Mouse (Mus musculus) stomach, embryonic 16.5 days (tissue): Measurements from ENCODE around the gene Ankrd24. TPM values are rescaled to one million over a fixed set of nuclear protein-coding genes. Genes with fewer than 3 reads are reported as not detected.

ENCODE experiments used
- ATAC-seq: fragments of 200-750 bp; cut with Nextera tagmentation; 2 replicates; pipeline ENCODE4 v1.8.0; 2017; ENCODE audit warnings: moderate number of reproducible peaks, moderate TSS enrichment; ENCODE audit not compliant: insufficient read depth, low FRiP score
- H3K27ac ChIP-seq: fragments of 300-500 bp; sonication (generic); 2 replicates; pipeline ENCODE4 v1.5.1; 2014; ENCODE audit warnings: low read length
- H3K27me3 ChIP-seq: fragments of 300-500 bp; sonication (generic); 2 replicates; pipeline ENCODE4 v1.6.1; 2014; ENCODE audit warnings: low read length, control low read depth, mixed read lengths; ENCODE audit not compliant: control insufficient read depth, insufficient read depth
- H3K36me3 ChIP-seq: fragments of 300-500 bp; sonication (generic); 2 replicates; pipeline ENCODE4 v1.6.1; 2014; ENCODE audit warnings: low read length; ENCODE audit not compliant: control insufficient read depth, insufficient read depth
- H3K4me1 ChIP-seq: fragments of 300-500 bp; sonication (generic); 2 replicates; pipeline ENCODE4 v1.6.1; 2014; ENCODE audit warnings: low read length, control low read depth, mixed read lengths; ENCODE audit not compliant: control insufficient read depth, insufficient read depth
- H3K4me2 ChIP-seq: fragments of 300-500 bp; sonication (generic); 2 replicates; pipeline ENCODE4 v1.6.1; 2014; ENCODE audit warnings: low read depth, low read length, mixed read lengths
- H3K4me3 ChIP-seq: fragments of 300-500 bp; sonication (generic); replicated peaks from 2 replicates; pipeline ENCODE4 v1.5.1; 2014; ENCODE audit warnings: mild to moderate bottlenecking, low read length
- H3K9ac ChIP-seq: fragments of 300-500 bp; sonication (generic); 2 replicates; pipeline ENCODE4 v1.6.1; 2014; ENCODE audit warnings: low read length
- H3K9me3 ChIP-seq: fragments of 300-500 bp; sonication (generic); replicated peaks from 2 replicates; pipeline ENCODE4 v1.6.1; 2016; ENCODE audit warnings: low read length, control low read depth; ENCODE audit not compliant: control insufficient read depth
- WGBS: fragments of 180-500 bp; shearing (Covaris S2); extraction: QIAGEN DNeasy Blood & Tissue Kit; methylation state at CpG from one replicate; pipeline ENCODE4 v1.1.7; 2014; 5-methylcytosine and 5-hydroxymethylcytosine counted together
- polyA plus RNA-seq: library from polyadenylated mRNA; unstranded; fragments of >200 nt; fragmentation: Nextera tagmentation; extraction: Ambion mirVana; gene quantifications from 2 replicates; pipeline ENCODE4 v1.2.1, GENCODE M21; 2015

Gene Ankrd24
- polyA plus RNA-seq, result 9.9 and 11.1 TPM in 2 replicates

GRCm38 (mm10) chr10:81628390-81628789 lies at the start of gene Ankrd24:
TSS of gene Ankrd24 (plus strand) at chr10:81628540.
- Histone ChIP-seq H3K36me3 (peaks cover 3% of the 10 kb centered on the region; the same call in 1 of the 2 replicates), H3K27me3 (no peaks in the 10 kb centered on the region), H3K4me1 (peaks cover 19% of the 10 kb centered on the region), H3K4me3 (peak within 1 kb of the TSS; percentile 81), H3K4me2 (peak within 1 kb of the TSS; percentile 83), H3K9ac (peak within 1 kb of the TSS; percentile 90), H3K9me3 (no peaks in the 10 kb centered on the region), H3K27ac (peak within 1 kb of the TSS; percentile 96)
- WGBS, result 79% methylated on average over 16 of the region's 16 CpGs
- no peak for ATAC-seq

- no peaks in the 10 kb centered on the region for H3K27me3 ChIP-seq
- WGBS, result 71% methylated on average over 4 of the region's 4 CpGs
- no peak overlapping the region for H3K4me2 ChIP-seq
- 0 out of 2 replicates have a peak overlapping the region, but pooled peaks have one; percentile 22 for H3K9ac ChIP-seq
- H3K27ac ChIP-seq, result no peak overlapping the region
- no peak for ATAC-seq
- no peaks in the 10 kb centered on the region for H3K36me3 ChIP-seq
- no peak overlapping the region for H3K4me3 ChIP-seq
- H3K9me3 ChIP-seq, result no peaks in the 10 kb centered on the region
- H3K4me1 ChIP-seq, result peaks cover 13% of the 10 kb centered on the region
Measured at GRCm38 (mm10) chr10:81579967-81580366, 48.4 kb upstream of the Ankrd24 start.

- Histone ChIP-seq H3K9me3 (no peaks in the 10 kb centered on the region), H3K4me2 (no peak overlapping the region), H3K27me3 (no peaks in the 10 kb centered on the region), H3K36me3 (no peaks in the 10 kb centered on the region), H3K4me1 (peaks cover 10% of the 10 kb centered on the region), H3K4me3 (no peak overlapping the region), H3K9ac (peak overlapping the region; percentile 22; the same call in 1 of the 2 replicates), H3K27ac (no peak overlapping the region)
- no peak for ATAC-seq
- 53% methylated on average over 25 of the region's 25 CpGs for WGBS
Measured at GRCm38 (mm10) chr10:81580441-81581070, 47.8 kb upstream of the Ankrd24 start.

GRCm38 (mm10) chr10:81583347-81583746 lies 45.0 kb upstream of the Ankrd24 start:
- H3K27me3 ChIP-seq, result no peaks in the 10 kb centered on the region
- H3K4me2 ChIP-seq, result no peak overlapping the region
- no peak for ATAC-seq
- H3K27ac ChIP-seq, result no peak overlapping the region
- H3K4me1 ChIP-seq, result peaks cover 7% of the 10 kb centered on the region; the same call in 1 of the 2 replicates
- no peak overlapping the region for H3K4me3 ChIP-seq
- no peaks in the 10 kb centered on the region for H3K9me3 ChIP-seq
- H3K36me3 ChIP-seq, result peaks cover 2% of the 10 kb centered on the region; the same call in 1 of the 2 replicates
- H3K9ac ChIP-seq, result no peak overlapping the region
- 59% methylated on average over 6 of the region's 6 CpGs for WGBS

GRCm38 (mm10) chr10:81588739-81589138 lies 39.6 kb upstream of the Ankrd24 start:
- Histone ChIP-seq H3K4me1 (no peaks in the 10 kb centered on the region), H3K27ac (no peak overlapping the region), H3K9ac (no peak overlapping the region), H3K9me3 (no peaks in the 10 kb centered on the region), H3K4me3 (no peak overlapping the region), H3K36me3 (peaks cover 2% of the 10 kb centered on the region; the same call in 1 of the 2 replicates), H3K4me2 (no peak overlapping the region), H3K27me3 (no peaks in the 10 kb centered on the region; the same call in 1 of the 2 replicates)
- WGBS, result 71% methylated on average over 7 of the region's 7 CpGs
- no peak for ATAC-seq

- H3K9ac ChIP-seq, result no peak overlapping the region
- H3K9me3 ChIP-seq, result no peaks in the 10 kb centered on the region
- no peak overlapping the region for H3K27ac ChIP-seq
- H3K4me3 ChIP-seq, result no peak overlapping the region
- ATAC-seq, result no peak
- peaks cover 9% of the 10 kb centered on the region for H3K4me1 ChIP-seq
- H3K36me3 ChIP-seq, result no peaks in the 10 kb centered on the region
- H3K27me3 ChIP-seq, result peaks cover 3% of the 10 kb centered on the region
- 44% methylated on average over 9 of the region's 9 CpGs for WGBS
- no peak overlapping the region for H3K4me2 ChIP-seq
Measured at GRCm38 (mm10) chr10:81591846-81592245, 36.5 kb upstream of the Ankrd24 start.

GRCm38 (mm10) chr10:81592631-81593030 lies 35.7 kb upstream of the Ankrd24 start:
- H3K9me3 ChIP-seq, result no peaks in the 10 kb centered on the region
- H3K36me3 ChIP-seq, result no peaks in the 10 kb centered on the region
- H3K27me3 ChIP-seq, result peaks cover 3% of the 10 kb centered on the region
- no peak overlapping the region for H3K27ac ChIP-seq
- H3K9ac ChIP-seq, result no peak overlapping the region
- peaks cover 15% of the 10 kb centered on the region for H3K4me1 ChIP-seq
- no peak for ATAC-seq
- H3K4me2 ChIP-seq, result no peak overlapping the region
- 77% methylated on average over 7 of the region's 7 CpGs for WGBS
- H3K4me3 ChIP-seq, result no peak overlapping the region

- no peak overlapping the region for H3K27ac ChIP-seq
- H3K4me3 ChIP-seq, result no peak overlapping the region
- no peaks in the 10 kb centered on the region for H3K9me3 ChIP-seq
- H3K36me3 ChIP-seq, result no peaks in the 10 kb centered on the region
- peaks cover 3% of the 10 kb centered on the region for H3K27me3 ChIP-seq
- H3K4me1 ChIP-seq, result peaks cover 18% of the 10 kb centered on the region
- 60% methylated on average over 4 of the region's 4 CpGs for WGBS
- no peak overlapping the region for H3K9ac ChIP-seq
- no peak for ATAC-seq
- H3K4me2 ChIP-seq, result no peak overlapping the region
Measured at GRCm38 (mm10) chr10:81593223-81593622, 35.1 kb upstream of the Ankrd24 start.

GRCm38 (mm10) chr10:81593935-81594334 lies 34.4 kb upstream of the Ankrd24 start:
- Histone ChIP-seq H3K36me3 (no peaks in the 10 kb centered on the region), H3K9ac (no peak overlapping the region), H3K9me3 (no peaks in the 10 kb centered on the region), H3K4me1 (peaks cover 18% of the 10 kb centered on the region), H3K27ac (no peak overlapping the region), H3K27me3 (peaks cover 3% of the 10 kb centered on the region), H3K4me2 (no peak overlapping the region), H3K4me3 (no peak overlapping the region)
- WGBS, result 74% methylated on average over 18 of the region's 18 CpGs
- no peak for ATAC-seq
